Comparison of ENCODE assay signal across 27 mouse cellular contexts in genomic region chr2:84822552-84822951, GRCm38 (mm10). TPM values are rescaled to one million over a fixed set of nuclear protein-coding genes. Genes with fewer than 3 reads are reported as not detected.
A peak's percentile ranks its signal among the peaks of the same experiment; 100 is the strongest.
DNase-seq lines count a peak whose midpoint lies in the region; ATAC-seq lines count a peak whose summit lies in the region.
"Had no signal": no experiment of that assay in that cellular context is flagged by ENCODE, and none has a peak within 500 bp of the region (broad histone marks: within the 10 kb centered on the region; RNA-seq: fewer than 3 reads in every experiment).

Gene Smtnl1, minus strand, starts transcription at chr2:84822652.

- 67% methylated on average over 13 of the region's 13 CpGs for WGBS in embryonic facial prominence, embryonic 12.5 days
- 65% methylated on average over 13 of the region's 13 CpGs for WGBS in embryonic facial prominence, embryonic 10.5 days
- 52% methylated on average over 13 of the region's 13 CpGs for WGBS in kidney, embryonic 15.5 days
- 69% methylated on average over 13 of the region's 13 CpGs for WGBS in limb, embryonic 10.5 days

- H3K4me2 ChIP-seq in embryonic facial prominence, embryonic 12.5 days (replicated peaks), result no peak within 1 kb of the TSS
- no peak within 1 kb of the TSS for H3K4me2 ChIP-seq in kidney, embryonic 15.5 days
- H3K4me2 ChIP-seq: liver, embryonic 15.5 days; lung, embryonic 15.5 days; stomach, embryonic 15.5 days had no signal

- DNase-seq in embryonic facial prominence, embryonic 10.5 days (ENCODE audit: low spot score), result no peak
- no peak for DNase-seq in kidney, adult 8-10 months
- no peak for DNase-seq in gastrocnemius, adult 8-10 months (ENCODE audit: low spot score in 2 of 2)
- no peak for DNase-seq in limb, embryonic 10.5 days (ENCODE audit: low spot score)
- no peak for DNase-seq in T-cell, adult 2 months (ENCODE audit: low spot score)
- DNase-seq: adrenal gland, postnatal 36 days; cerebellum, adult 9-10 months; forebrain, postnatal 0 days; left cerebral cortex, postnatal 4 days; liver; lung, postnatal 36 days; thymus, postnatal 25 days had no signal

- H3K4me3 ChIP-seq in embryonic facial prominence, embryonic 12.5 days, result no peak within 1 kb of the TSS
- no peak within 1 kb of the TSS for H3K4me3 ChIP-seq in embryonic facial prominence, embryonic 10.5 days
- H3K4me3 ChIP-seq in kidney, embryonic 15.5 days (replicated peaks), result no peak within 1 kb of the TSS
- H3K4me3 ChIP-seq in limb, embryonic 10.5 days, result no peak within 1 kb of the TSS
- H3K4me3 ChIP-seq: left cerebral cortex, adult 2 months; liver, embryonic 15.5 days; lung, embryonic 15.5 days; stomach, embryonic 15.5 days had no signal

- no peaks in the 10 kb centered on the region for H3K9me3 ChIP-seq in embryonic facial prominence, embryonic 12.5 days
- H3K9me3 ChIP-seq in embryonic facial prominence, embryonic 10.5 days, result no peaks in the 10 kb centered on the region
- H3K9me3 ChIP-seq in kidney, embryonic 15.5 days (replicated peaks), result no peaks in the 10 kb centered on the region
- H3K9me3 ChIP-seq in limb, embryonic 10.5 days (replicated peaks), result no peaks in the 10 kb centered on the region
- H3K9me3 ChIP-seq: liver, embryonic 15.5 days; lung, embryonic 15.5 days; stomach, embryonic 15.5 days had no signal

- H3K9ac ChIP-seq in embryonic facial prominence, embryonic 12.5 days, result no peak within 1 kb of the TSS
- no peak within 1 kb of the TSS for H3K9ac ChIP-seq in kidney, embryonic 15.5 days
- H3K9ac ChIP-seq: forebrain, postnatal 0 days; liver, embryonic 15.5 days; lung, embryonic 15.5 days; stomach, embryonic 15.5 days had no signal

- no peaks in the 10 kb centered on the region for H3K27me3 ChIP-seq in embryonic facial prominence, embryonic 12.5 days
- peaks cover 9% of the 10 kb centered on the region for H3K27me3 ChIP-seq in embryonic facial prominence, embryonic 10.5 days (replicated peaks; ENCODE audit: low read depth, poor library complexity, severe bottlenecking)
- no peaks in the 10 kb centered on the region for H3K27me3 ChIP-seq in kidney, embryonic 15.5 days
- H3K27me3 ChIP-seq in limb, embryonic 10.5 days (ENCODE audit: low read depth, poor library complexity, severe bottlenecking), result no peaks in the 10 kb centered on the region; the same call in 1 of the 2 replicates

- no peak for ATAC-seq in embryonic facial prominence, embryonic 12.5 days (ENCODE audit: insufficient number of reproducible peaks, insufficient read depth, low FRiP score, low TSS enrichment)
- no peak for ATAC-seq in kidney, embryonic 15.5 days (replicated peaks; ENCODE audit: low FRiP score)
- ATAC-seq: forebrain, postnatal 0 days; hindbrain, embryonic 16.5 days; intestine, embryonic 16.5 days had no signal

- peaks cover 2% of the 10 kb centered on the region for H3K4me1 ChIP-seq in embryonic facial prominence, embryonic 12.5 days
- H3K4me1 ChIP-seq in embryonic facial prominence, embryonic 10.5 days, result peaks cover 24% of the 10 kb centered on the region
- H3K4me1 ChIP-seq in kidney, embryonic 15.5 days, result peaks cover 9% of the 10 kb centered on the region
- H3K4me1 ChIP-seq in limb, embryonic 10.5 days, result peaks cover 23% of the 10 kb centered on the region
- H3K4me1 ChIP-seq: stomach, embryonic 15.5 days had no signal

- 0 out of 2 replicates have a peak within 1 kb of the TSS, but pooled peaks have one; percentile 31 for H3K27ac ChIP-seq in embryonic facial prominence, embryonic 12.5 days
- H3K27ac ChIP-seq in embryonic facial prominence, embryonic 10.5 days (replicated peaks), result no peak within 1 kb of the TSS; the same call in 1 of the 2 replicates
- 0 out of 2 replicates have a peak within 1 kb of the TSS, but pooled peaks have one; percentile 29 for H3K27ac ChIP-seq in kidney, embryonic 15.5 days
- H3K27ac ChIP-seq in limb, embryonic 10.5 days, result peak within 1 kb of the TSS; percentile 72
- H3K27ac ChIP-seq: kidney, postnatal 0 days; left cerebral cortex, adult 2 months; liver, embryonic 15.5 days; lung, embryonic 15.5 days; stomach, embryonic 15.5 days had no signal

- no peaks in the 10 kb centered on the region for H3K36me3 ChIP-seq in embryonic facial prominence, embryonic 12.5 days
- no peaks in the 10 kb centered on the region for H3K36me3 ChIP-seq in embryonic facial prominence, embryonic 10.5 days (replicated peaks)
- H3K36me3 ChIP-seq in kidney, embryonic 15.5 days, result no peaks in the 10 kb centered on the region
- no peaks in the 10 kb centered on the region for H3K36me3 ChIP-seq in limb, embryonic 10.5 days
- H3K36me3 ChIP-seq: liver, embryonic 15.5 days; lung, embryonic 15.5 days; stomach, embryonic 15.5 days had no signal

RNA-seq across cellular contexts. Expression of gene Smtnl1, which starts in this region (rescaled TPM):
- polyA plus RNA-seq in embryonic facial prominence, embryonic 12.5 days (2016; fragmentation: Nextera tagmentation; extraction: Ambion mirVana), result 0.13 and 0.23 TPM in 2 replicates
- 0.21 and 0.27 TPM in 2 replicates for polyA plus RNA-seq in embryonic facial prominence, embryonic 10.5 days (2016; fragmentation: Nextera tagmentation; extraction: Ambion mirVana)
- 0.42 and 0.43 TPM in 2 replicates for polyA plus RNA-seq in kidney, embryonic 15.5 days (2015; fragmentation: Nextera tagmentation; extraction: Ambion mirVana)
- 10 to 100 TPM; 46.3 to 63.9 (median 59.0) TPM for total RNA-seq in gastrocnemius, adult 8-10 months (2022)
- 0.11 and 0.56 TPM in 2 replicates for polyA plus RNA-seq in limb, embryonic 10.5 days (2016; fragmentation: Nextera tagmentation; extraction: Ambion mirVana)
- total RNA-seq: adrenal gland, postnatal 36 days; common myeloid progenitor, adult 5-6 weeks; layer of hippocampus, postnatal 10 days; left cerebral cortex, adult 2 months; left cerebral cortex, postnatal 4 days; midbrain, postnatal 0 days had no signal
- polyA plus RNA-seq: forebrain, embryonic 11.5 days; gonadal fat pad, adult 2 months; hindbrain, embryonic 16.5 days; midbrain, postnatal 0 days; neural tube, embryonic 14.5 days had no signal
